Mouse (Mus musculus): ENCODE data around the gene Psmb9. TPM values are rescaled to one million over a fixed set of nuclear protein-coding genes. Genes with fewer than 3 reads are reported as not detected.

Gene Psmb9
- total RNA-seq, 2 experiments from 2014 or later: 6.5 to 7.2 TPM

DNA sequence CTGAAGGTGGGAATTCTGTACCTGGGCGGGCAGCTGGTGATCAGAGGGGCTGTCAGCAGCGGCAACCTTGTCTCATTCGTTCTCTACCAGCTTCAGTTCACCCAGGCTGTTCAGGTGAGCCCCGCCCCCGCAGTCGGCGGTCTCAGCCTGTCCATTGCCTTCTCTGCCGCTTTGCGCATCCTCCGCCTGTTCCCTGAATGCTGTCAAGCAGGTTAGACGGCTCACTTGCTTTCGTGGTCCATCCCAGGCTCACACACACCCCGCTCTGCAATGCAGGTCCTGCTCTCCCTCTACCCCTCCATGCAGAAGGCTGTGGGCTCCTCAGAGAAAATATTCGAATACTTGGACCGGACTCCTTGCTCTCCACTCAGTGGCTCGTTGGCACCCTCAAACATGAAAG lies 5.3 kb upstream of the Psmb9 start:
- no peak for DNase-seq
- intact Hi-C loops (cut with DNase I): no loop called here

DNA sequence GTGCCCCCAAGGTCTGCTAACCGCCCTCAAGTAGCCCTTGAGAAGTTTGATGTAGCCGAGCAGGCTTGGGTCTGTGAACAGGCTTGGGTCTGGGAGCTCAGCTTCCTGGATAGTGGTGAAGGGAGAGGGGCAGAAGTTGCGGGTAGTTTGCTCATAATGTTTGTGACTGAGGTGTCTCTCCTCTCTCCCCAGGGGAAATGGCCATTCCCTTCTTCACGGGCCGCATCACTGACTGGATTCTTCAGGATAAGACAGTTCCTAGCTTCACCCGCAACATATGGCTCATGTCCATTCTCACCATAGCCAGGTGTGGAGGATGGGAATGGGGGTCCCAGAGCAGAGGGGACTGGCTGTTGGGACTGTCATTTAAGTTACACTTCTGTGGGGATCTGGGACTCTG lies 1.4 kb upstream of the Psmb9 start:
- intact Hi-C loops (cut with DNase I): no loop called here
- DNase-seq: no peak

DNA sequence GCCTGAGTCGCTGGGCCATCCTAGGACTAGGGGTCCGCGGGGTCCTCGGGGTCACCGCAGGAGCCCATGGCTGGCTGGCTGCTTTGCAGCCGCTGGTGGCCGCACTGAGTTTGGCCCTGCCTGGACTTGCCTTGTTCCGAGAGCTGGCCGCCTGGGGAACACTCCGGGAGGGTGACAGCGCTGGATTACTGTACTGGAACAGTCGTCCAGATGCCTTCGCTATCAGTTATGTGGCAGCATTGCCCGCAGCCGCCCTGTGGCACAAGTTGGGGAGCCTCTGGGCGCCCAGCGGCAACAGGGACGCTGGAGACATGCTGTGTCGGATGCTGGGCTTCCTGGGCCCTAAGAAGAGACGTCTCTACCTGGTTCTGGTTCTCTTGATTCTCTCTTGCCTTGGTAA lies 446 bp upstream of the Psmb9 start:
- intact Hi-C loops (cut with DNase I): no loop called here

DNA sequence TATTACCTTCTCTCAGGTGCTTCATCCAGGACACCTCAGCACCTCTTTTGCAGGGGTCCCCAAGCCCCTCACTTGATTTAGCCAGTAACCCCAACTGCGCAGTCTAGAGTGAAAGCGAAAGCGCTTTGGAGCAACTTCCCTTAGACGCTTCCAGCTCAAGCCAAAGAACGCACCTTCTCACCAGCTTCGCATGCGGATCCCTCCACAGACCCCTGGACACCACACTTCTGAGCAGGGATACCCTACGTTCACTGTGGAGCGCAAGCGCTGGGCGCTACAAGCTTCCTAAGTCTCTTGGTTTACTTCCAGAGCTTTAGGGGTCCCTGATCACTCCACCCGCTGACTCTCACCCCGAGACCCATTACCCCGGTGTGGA lies 691 bp downstream of the Psmb9 start:
- intact Hi-C loops (cut with DNase I): loop anchor here (2.0 kb wide), 1 partner anchor 18 kb away; no protein-coding TSS in a partner anchor
- no peak for DNase-seq

More for the DNA sequence above, 446 bp upstream of the Psmb9 start:
- DNase-seq: peak; percentile 33 to 57

DNA sequence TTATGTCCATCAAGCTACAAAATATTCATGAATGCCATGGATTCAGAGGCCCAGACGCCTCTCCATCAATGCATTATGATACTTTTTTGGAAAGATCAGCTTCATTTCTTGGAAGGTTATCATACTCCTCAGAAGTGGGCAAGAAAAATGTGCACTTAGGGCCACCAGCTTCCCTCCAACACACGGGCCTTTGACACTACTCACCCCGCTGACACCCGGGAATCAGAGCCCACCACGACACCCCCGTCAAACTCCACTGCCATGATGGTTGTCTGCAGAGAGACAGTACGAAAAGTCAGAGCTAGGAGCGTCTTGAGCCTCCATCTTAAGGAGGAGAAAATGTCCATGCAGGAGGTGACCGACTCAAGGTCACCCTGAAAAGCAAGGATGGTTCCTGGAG lies 2.0 kb downstream of the Psmb9 start:
- intact Hi-C loops (cut with DNase I): no loop called here
- no peak for DNase-seq

DNA sequence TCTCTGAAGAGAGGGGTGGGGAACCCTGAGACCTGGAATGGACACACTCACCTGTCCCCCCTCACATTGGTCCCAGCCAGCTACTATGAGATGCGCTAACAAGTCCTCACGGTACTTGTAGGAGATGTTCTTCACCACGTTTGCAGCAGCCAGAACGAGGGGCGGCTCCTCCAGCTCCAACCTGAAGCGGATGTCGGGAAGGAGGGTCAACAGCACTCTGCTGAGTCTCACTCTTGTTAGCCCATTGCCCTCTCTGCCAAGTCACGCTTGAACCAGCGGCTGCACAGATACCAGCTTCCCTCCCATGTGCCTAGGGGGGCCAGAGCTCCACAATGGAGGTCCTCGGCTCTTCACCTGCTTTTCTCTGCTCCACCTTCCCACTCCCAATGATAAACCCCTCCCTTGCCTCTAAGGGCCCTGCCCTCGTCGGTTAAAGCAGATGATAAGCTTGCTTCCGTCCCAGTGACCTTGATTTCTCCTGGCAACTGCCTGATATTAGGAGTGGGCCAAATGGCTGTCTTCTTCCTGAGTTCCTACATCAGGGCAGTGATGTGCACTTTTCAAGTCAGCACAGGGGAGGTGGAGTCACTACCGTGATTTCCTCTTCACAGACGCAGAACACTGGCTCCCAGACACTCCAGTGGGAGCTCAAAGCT lies 3.9 kb downstream of the Psmb9 start:
- DNase-seq: no peak
- intact Hi-C loops (cut with DNase I): no loop called here

DNA sequence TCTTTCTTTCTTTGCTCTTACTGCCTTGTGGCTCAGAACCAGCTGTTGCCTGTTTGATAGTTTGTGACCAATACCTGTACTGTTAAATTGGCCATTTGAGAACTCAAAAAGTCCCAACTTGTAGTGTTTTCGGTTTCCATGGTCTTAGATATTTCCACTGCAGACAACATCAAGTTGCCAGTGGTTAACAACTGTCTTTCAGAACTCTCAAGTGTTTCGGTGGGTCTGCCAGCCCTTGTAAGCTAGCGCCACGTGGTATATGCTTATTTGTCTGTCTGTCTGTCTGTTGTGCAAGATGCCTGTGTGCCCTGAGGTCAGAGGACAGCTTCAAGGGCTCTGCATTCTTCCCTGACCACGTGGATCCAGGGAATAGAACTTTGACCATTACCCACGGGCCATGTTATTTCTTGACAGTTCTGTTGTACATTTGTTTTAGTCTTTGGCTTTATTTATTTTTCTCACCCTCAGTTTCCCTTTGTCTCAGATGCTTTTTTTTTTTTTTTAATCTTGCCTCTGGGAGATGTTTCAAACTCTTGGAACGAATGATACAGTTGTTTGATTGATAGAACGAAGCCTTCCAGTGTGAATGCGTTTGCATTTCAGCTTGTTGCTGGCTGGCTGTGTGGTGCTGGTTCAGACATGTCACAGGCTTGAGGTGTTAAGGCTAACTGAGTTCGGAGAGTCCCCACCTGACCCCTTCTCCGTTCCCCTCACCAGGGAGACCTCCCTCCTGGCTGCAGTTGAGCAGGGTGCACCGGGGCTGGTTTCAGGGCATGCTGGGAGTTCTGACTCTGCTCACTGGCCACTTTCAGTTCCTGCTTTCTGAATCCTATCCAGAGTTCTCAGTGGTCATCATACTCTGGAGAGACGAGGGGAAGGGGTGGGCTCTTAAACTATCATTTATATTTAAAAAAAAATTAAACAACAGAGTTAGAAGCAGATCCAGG lies 7.4 kb downstream of the Psmb9 start:
- intact Hi-C loops (cut with DNase I): loop anchor here (10.0 kb wide), 2 partner anchors 135 to 225 kb away; no protein-coding TSS in a partner anchor
- no peak for DNase-seq

DNA sequence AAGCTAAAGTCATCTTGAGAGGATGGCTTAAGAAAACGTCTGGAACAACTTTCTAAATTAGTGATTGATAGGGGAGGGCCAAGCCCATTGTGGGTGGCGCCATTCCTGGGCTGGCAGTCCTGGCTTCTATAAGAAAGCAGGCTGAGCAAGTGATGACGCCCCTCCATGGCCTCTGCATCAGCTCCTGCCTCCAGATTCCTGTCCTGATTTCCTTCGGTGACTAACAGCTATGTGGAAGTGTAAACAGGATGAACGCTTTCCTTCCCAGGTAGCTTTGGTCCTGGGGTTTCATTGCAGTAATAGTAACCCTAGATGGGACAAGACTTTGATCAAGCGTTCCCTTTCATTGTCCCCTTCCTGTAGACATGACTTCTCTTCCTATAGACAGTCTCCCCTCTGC lies 8.5 kb downstream of the Psmb9 start:
- DNase-seq: no peak
- intact Hi-C loops (cut with DNase I): loop anchor here (10.0 kb wide), 2 partner anchors 136 to 226 kb away; no protein-coding TSS in a partner anchor

DNA sequence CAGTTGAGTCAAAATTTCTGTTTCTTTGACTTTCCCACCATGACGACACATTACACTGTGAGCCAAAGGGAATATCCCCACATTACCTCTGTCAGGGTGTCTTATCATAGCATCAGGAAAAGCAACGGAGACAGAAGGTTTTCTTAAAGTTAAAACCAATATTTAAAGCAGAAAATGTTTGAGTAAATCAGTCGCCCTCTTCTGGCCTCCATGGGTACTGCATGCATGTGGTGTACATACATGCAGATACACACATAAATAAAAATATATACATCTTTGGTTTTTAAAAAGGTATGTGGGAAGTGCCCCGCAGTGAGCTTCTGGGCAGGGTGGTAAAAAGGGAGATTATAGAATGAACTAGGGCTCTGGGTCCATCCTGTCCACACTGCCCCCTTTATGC lies 10.4 kb downstream of the Psmb9 start:
- intact Hi-C loops (cut with DNase I): loop anchor here (10.0 kb wide), 2 partner anchors 138 to 228 kb away; no protein-coding TSS in a partner anchor
- DNase-seq: no peak

DNA sequence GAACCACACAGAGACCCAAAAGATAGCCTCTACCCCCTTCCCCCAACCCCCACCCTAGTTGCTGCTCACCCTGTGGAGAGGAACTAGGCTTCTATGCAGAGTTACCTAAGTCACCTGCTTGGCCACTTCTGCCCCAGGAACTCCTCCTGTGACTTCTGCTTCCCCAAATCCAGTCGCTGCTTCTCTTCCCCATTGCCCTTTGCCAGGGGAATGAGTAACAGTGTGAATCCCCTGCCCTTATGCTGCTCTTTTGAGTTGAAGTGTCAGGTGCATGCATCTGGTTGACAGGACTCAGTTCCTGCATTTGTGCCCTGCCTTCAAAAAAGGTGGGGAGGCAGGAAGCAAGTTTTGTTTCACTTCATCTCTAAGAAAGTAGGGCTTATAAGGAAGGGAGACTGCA lies 13.5 kb downstream of the Psmb9 start:
- no peak for DNase-seq
- intact Hi-C loops (cut with DNase I): loop anchor here (10.0 kb wide), 2 partner anchors 141 to 231 kb away; no protein-coding TSS in a partner anchor

DNA sequence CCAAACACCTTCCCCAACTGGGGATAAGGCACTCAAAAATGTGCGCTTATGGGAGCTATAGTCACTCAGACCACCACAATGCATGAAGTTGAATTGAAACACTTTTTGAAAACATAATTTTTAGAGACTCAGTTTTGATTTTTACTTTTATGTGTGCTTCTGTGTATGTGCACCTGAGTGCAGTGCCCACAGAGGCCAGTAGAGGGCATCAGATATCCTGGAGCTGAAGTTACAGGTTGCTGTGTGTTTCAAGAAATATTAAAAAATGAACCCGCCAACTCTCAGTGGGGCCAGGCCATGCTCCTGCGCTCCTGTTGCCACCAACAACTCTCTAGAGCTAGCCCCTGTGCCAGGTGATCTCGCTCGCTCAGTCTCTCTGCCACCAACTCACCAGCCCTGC lies 15.0 kb downstream of the Psmb9 start:
- no peak for DNase-seq
- intact Hi-C loops (cut with DNase I): loop anchor here (10.0 kb wide), 2 partner anchors 142 to 232 kb away; no protein-coding TSS in a partner anchor

DNA sequence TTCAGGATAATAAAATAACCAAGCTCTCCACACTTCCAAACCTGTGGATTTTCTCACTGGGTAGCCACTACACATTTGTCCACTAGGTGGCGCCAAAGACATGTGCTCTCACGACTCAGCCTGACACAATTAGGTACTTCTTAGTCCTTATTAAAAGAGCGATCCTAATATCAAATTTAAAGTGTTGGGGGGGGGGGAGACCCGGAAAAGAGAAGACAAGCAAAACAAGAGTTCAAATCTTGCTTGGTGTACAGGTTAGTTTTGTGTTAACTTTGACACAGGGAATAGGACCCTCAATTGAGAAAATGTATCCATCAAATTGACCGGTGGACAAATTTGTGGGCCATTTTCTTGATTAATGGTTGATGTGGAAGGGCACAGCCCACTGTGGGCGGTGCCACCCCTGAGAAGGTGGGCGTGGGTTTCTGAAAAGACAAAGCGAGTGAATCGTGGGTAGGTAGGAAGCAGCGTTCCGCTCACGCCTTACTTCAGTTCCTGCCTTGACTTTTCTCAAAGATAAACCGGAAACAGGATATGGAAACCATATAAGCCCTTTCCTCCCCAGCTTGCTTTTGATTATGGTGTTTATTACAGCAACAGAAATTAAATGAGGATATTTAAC lies 16.6 kb downstream of the Psmb9 start:
- intact Hi-C loops (cut with DNase I): loop anchor here (1.0 to 10.0 kb wide), 4 partner anchors 33 to 234 kb away; no protein-coding TSS in a partner anchor
- DNase-seq: peak; percentile 81 to 91

DNA sequence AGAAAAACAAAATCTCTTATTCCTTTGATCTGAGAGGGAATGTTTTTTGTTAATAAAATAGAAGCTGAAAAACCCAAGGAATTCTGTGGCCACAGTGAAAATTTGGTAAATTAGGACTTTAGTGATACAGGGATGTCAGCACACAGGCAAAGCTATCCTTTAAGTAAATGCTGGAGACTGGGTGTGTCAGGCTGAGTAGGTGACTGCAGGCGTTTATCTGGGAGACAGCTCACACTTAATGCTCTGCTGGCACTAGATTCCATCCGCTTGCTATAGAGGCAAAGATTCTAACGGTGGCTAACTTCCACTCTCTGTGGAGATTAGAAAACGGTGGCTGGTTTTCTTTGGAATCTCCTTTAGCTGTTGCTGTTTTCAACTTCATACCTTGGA lies 17.1 kb downstream of the Psmb9 start:
- no peak for DNase-seq
- intact Hi-C loops (cut with DNase I): loop anchor here (1.0 to 10.0 kb wide), 4 partner anchors 34 to 234 kb away; no protein-coding TSS in a partner anchor

DNA sequence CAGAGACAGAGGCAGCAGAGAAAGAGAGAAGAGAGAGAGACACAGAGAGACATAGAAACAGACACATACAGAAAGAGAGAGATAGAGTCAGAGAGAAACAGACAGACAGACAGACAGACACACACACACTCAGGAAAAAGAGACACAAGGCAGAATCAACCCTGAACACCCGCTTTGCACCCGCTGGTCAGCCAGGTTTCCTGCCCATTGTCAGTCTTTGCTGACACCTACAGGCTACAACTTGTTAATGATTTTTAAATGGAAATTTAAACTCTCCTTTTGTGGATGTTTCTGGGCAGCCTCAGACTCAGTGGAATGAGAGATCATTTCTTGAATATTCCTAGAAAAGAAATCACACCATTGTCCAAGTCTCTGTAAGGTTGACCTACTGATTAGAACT lies 18.3 kb downstream of the Psmb9 start:
- intact Hi-C loops (cut with DNase I): loop anchor here (1.0 to 2.0 kb wide), 3 partner anchors 34 to 92 kb away; no protein-coding TSS in a partner anchor
- peak; percentile 39 to 58 for DNase-seq

DNA sequence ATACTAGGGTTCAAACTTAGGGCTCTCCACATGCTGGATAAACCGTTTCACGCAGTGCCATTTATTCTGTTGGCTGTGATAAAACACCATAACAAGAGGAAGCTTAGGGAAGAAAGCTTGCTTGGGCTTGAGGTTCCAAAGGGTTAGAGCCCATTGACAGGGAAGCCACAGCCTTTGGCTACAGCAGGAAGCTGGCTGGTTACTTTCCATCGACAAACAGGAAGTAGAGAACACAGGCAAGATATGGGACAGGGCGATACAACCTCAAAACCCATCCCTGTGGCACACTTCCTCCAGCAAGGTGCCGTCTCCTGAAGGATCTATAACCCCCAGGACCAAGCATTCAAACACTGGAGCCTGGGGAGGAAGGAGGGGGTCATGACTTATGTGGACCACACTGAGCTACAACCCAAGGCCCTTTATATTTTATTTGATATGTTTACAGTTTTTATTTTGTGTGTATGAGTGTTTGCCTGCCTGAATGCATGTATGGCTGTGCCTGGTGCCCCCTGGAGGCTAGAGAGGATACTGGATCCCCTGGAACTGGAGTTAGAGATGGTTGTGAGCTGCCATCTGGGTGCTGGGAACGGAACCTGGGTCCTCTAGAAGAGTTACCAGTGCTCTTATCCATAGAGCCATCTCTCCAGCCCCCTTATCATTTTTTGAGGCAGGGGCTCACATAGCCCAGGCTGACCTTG lies 22.4 kb downstream of the Psmb9 start:
- intact Hi-C loops (cut with DNase I): no loop called here
- no peak for DNase-seq

DNA sequence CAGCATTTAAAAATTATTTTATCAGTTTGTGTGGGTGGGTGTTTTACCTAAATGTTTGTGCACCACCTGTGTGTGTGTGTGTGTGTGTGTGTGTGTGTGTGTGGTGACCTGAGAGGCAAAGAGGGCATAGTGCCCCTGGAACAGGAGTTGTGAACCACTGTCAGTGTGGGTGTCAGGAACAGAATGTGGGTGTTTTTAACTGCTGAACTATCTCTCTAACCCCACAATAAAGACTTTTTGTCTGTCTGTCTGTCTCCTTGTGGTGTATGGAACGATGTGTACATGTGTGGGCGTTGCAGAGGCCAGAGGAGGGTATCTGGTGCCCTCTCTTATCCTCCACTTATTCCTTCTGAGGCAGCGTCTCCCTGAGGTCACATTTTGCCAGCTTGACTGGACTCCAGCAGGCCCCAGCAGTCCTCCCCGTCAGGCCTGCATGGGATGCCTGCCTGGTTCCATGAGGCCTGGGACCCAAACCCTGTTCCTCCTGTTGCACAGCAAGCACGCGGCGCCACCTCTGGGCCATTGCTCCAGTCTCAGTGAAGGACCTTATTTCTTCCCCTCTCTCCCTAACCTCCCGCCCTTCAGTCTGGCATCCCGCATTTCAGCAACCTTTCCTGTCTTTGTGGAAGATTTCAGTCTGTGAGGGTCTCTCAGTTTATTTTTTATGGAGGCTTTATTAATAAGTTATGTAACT lies 23.2 kb downstream of the Psmb9 start:
- DNase-seq: peak in 1 of 2 experiments; percentile 34
- intact Hi-C loops (cut with DNase I): no loop called here

DNA sequence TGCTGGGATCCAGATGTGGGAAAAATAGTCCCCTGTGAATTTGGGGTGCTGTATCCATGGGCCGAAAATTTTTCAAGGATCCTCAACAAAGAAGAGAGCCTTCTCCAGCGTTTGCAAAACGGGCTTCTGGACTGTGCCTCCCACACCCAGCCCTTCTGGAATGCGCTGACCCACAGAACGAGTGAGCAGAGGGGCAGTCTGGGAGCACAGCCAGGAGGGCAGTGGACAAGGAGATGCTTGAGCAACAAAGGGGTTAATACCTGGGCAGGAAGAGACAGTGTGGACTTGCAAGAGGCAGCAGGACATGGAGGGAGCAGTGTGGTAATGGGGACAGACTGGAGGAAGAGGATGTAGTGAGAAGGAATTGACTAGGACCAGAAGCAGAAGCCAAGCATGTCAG lies 32.0 kb downstream of the Psmb9 start:
- intact Hi-C loops (cut with DNase I): no loop called here
- no peak for DNase-seq

DNA sequence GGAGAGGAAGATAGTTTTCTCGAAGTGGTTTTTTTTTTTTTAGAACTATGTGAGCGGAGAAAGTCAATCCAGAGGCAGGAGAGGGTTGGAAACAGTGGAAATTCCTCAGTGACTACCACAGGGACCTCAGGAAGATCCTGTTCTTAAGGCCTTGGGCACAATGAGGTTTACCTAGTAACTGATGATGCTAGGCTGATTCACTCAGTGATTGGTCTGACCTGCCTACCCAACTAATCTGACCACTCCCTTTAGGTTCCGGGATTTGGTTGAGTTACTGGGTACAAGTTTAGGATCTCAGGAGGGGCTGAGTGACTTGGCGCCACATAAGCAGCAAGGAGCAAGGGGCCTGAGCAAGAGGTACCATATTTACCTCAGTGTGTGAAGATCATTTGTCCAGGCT lies 34.6 kb downstream of the Psmb9 start, which contains the start of gene H2-DMb1:
H2-DMb1 (plus strand) TSS at position 150 of the 400 bp plus-strand sequence.
- DNase-seq: peak; percentile 27 to 70
- intact Hi-C loops (cut with DNase I): no loop called here

DNA sequence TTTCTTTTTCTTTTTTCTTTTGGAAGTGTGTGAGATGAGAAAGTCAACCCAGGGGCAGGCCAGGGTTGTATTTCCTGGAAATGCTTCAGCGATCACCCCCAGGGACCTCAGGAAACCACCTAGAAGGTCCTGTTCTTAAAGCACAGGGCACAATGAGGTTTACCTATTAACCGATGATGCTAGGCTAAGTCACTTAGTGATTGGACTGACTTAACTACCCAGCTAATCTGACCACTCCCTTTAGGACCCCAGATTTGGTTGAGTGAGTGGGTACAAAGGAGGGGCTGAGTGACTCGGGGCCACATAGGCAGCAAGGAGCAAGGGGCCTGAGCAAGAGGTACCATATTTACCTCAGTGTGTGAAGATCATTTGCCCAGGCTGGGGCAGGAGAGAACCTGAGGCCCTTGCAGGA lies 42.6 kb downstream of the Psmb9 start:
- intact Hi-C loops (cut with DNase I): no loop called here
- DNase-seq: no peak

Measured in heart, postnatal 14 days (tissue).